Mouse (Mus musculus) spleen, postnatal 14 days (tissue): ENCODE measurements around the gene Hus1b.

Source experiments
- DNase-seq, 2 experiments: peaks; one replicate each; pipeline ENCODE4 v3.0.0; 2021 to 2022; ENCODE audit warnings: low spot score in 2 of 2

The Hus1b gene

GRCm38 (mm10) chr13:30949181-30949580 lies 1.6 kb upstream of the Hus1b start:
- DNase-seq = no peak

GRCm38 (mm10) chr13:30947129-30947528 lies 430 bp downstream of the Hus1b start:
- peak in 1 of 2 experiments; percentile 20 for DNase-seq

- DNase-seq = no peak
Observed at GRCm38 (mm10) chr13:30945788-30946187, 1.8 kb downstream of the Hus1b start.

- no peak for DNase-seq
Observed at GRCm38 (mm10) chr13:30932972-30933371, 14.6 kb downstream of the Hus1b start.

DNA sequence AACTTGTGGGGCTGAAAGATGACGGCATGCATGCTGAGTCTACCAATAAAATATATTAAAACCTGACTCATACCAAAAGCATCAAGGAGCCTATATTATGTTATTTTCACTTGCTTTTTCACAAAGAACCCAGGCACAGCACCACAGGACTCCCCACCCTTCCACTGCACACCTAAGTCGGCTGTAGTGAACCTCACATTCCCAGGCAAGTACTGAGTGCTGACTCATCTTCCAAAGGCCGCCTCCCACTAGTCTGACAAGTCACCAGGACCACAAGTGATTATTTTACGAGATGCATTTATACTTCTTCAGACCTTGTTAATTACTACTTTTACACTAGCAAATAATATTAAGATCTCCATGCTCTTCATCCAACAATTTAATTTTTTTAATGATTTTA lies 15.9 kb downstream of the Hus1b start:
- no peak for DNase-seq

GRCm38 (mm10) chr13:30929119-30929518 lies 18.4 kb downstream of the Hus1b start:
- no peak for DNase-seq

DNA sequence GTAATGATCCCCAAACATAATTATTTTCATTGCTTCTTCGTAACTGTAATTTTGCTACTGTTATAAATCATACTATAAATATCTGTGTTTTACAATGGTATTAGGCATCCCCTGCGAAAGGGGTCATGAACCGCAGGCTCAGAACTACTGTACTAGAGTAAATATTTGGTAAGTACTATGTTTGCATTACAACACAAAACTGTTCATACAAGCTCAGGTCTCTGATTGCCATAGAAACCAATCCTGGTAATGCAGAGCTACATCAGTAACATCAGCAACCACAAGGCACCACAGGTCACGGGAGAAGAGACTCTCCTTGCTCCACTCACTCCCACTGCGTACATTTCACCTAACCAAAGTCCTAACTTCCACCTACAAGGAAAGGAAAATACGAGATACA lies 23.3 kb downstream of the Hus1b start:
- no peak for DNase-seq

DNA sequence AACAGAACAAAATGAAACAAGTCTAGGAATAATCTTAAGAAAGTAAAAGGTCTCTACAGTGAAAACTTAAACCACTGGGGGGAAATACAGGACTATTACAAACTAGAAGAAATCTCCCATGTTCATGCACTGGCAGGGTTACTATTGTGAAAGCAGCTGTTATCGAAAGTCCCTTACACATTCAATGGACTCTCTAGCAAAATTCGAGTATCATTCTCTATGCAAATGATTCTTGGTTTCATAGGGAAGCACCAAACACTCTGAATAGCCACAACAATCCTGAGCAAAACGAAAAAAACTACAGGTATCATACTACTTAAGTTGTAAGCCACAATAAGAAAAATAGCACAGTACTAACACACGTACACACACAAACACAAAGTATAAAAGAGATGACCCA lies 25.6 kb downstream of the Hus1b start:
- DNase-seq = no peak

DNA sequence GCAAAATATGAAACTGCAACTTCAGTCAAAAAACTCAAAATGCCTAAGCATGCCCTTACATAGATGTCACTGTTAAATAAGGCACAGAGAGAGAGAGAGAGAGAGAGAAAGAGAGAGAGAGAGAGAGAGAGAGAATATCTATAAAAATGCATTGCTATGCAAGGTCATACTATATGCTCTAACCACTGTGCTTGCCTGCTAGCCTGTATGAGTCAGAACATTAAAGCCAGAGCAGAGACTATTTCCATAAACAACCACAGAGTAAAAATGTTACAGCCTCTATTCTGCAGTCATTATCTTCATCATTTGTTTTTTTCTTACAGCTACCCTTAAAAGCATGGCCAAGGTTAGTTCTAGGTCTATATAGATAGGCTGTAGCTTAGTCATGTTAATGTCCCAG lies 33.8 kb downstream of the Hus1b start:
- no peak for DNase-seq

GRCm38 (mm10) chr13:30913028-30913427 lies 34.5 kb downstream of the Hus1b start:
- no peak for DNase-seq

DNA sequence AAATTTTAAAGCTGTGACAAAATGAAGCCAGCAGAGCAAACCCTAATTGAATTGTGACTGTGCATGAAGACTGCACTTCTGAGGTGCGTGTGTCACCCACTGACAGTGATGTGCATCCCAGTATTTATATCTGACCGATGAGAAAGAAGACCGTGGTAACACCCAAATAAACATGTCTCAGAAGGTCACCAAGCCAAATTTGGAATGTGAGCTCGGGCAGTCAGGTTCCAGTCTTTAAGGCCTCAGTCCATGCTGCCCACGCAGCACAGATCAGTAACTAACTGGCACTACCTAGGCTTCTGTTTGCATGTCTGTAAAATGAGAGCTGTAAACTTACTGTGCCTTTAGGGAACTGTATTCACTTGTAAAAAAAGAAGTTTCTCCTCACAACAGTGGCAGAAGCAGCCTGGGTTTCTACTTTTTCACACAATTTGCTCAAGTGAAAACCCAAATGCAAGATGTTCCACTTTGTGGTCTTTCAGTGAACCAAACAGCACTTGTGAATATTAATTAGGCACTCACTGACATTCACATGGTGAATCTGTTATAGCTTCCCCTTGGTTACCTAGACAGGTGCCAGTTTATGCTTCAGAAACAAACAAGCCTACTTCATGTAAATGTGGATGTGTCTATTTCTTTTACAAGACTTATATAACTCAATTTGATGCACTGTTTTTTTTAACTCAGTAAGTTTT lies 35.5 kb downstream of the Hus1b start:
- no peak for DNase-seq

- DNase-seq = no peak
Observed at GRCm38 (mm10) chr13:30910889-30911288, 36.7 kb downstream of the Hus1b start.

- no peak for DNase-seq
Observed at GRCm38 (mm10) chr13:30902286-30902685, 45.3 kb downstream of the Hus1b start.

DNA sequence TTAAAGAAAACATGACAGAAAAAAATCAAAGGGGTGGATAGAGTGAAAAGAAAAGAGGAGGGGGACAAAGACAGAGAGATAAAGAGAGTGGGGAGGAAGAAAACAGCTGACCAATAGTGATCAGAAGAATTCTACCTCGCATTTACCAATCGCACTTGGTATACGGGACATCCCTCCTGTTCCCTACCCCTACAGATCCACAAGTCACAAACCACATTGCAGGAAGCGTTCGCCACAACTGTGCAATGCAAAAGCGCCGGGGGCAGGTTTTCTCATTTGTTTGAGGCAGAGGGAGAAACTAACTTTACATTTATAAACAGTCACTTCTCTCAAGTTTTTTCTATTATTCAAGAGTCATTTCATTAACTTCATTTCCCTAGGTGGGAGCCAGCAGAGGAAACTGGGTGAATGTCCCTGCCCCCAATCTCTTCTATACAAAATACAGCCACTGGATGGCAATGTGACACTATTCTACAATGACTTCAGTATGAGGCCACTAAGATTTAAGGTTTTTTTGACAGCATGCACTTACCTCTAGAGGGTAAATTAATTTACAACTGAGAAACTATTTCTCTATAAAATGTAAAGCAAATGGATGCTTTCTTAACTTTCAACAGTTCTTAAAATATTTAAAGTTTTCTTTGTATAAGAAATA lies 46.0 kb downstream of the Hus1b start:
- DNase-seq = no peak
